Mouse (Mus musculus): Measurements from ENCODE around the gene Limk1. TPM values are rescaled to one million over a fixed set of nuclear protein-coding genes. Genes with fewer than 3 reads are reported as not detected.

Limk1 gene
- polyA plus RNA-seq, 1 experiment from 2014 or later, result 5.9 TPM

- no peak overlapping the region for H3K4me3 ChIP-seq (replicated peaks)
- no peak for ATAC-seq (ENCODE audit: insufficient read depth, low FRiP score, low read depth)
- H3K27me3 ChIP-seq (replicated peaks), result no peaks in the 10 kb centered on the region
- H3K9me3 ChIP-seq, result no peaks in the 10 kb centered on the region
- H3K4me1 ChIP-seq, result no peaks in the 10 kb centered on the region
- WGBS, result 70% methylated on average over 2 of the region's 2 CpGs
- no peak overlapping the region for H3K4me2 ChIP-seq
- no peak overlapping the region for H3K27ac ChIP-seq
- H3K36me3 ChIP-seq, result no peaks in the 10 kb centered on the region
- H3K9ac ChIP-seq, result no peak overlapping the region
Observed at GRCm38 (mm10) chr5:134695539-134695938, 7.1 kb upstream of the Limk1 start.

GRCm38 (mm10) chr5:134695082-134695481 lies 6.7 kb upstream of the Limk1 start:
- Histone ChIP-seq H3K4me3 (replicated peaks) (no peak overlapping the region), H3K27ac (no peak overlapping the region), H3K9me3 (no peaks in the 10 kb centered on the region), H3K4me1 (no peaks in the 10 kb centered on the region), H3K4me2 (no peak overlapping the region), H3K36me3 (no peaks in the 10 kb centered on the region), H3K9ac (no peak overlapping the region), H3K27me3 (replicated peaks) (no peaks in the 10 kb centered on the region)
- no peak for ATAC-seq (ENCODE audit: insufficient read depth, low FRiP score, low read depth)
- 19% methylated on average over 2 of the region's 2 CpGs for WGBS

GRCm38 (mm10) chr5:134692704-134693103 lies 4.3 kb upstream of the Limk1 start:
- WGBS, result 82% methylated on average over 1 of the region's 1 CpGs
- Histone ChIP-seq H3K27ac (no peak overlapping the region), H3K9ac (no peak overlapping the region), H3K4me1 (peaks cover 2% of the 10 kb centered on the region; the same call in 1 of the 2 replicates), H3K4me2 (no peak overlapping the region), H3K27me3 (replicated peaks) (no peaks in the 10 kb centered on the region), H3K36me3 (no peaks in the 10 kb centered on the region), H3K9me3 (no peaks in the 10 kb centered on the region), H3K4me3 (replicated peaks) (no peak overlapping the region)
- no peak for ATAC-seq (ENCODE audit: insufficient read depth, low FRiP score, low read depth)

GRCm38 (mm10) chr5:134688718-134689284 lies 403 bp upstream of the Limk1 start:
- 0% methylated on average over 38 of the region's 38 CpGs for WGBS
- H3K4me2 ChIP-seq, result peak overlapping the region; percentile 97
- peak overlapping the region; percentile 91 for H3K4me3 ChIP-seq (replicated peaks)
- no peaks in the 10 kb centered on the region for H3K27me3 ChIP-seq (replicated peaks)
- ATAC-seq (ENCODE audit: insufficient read depth, low FRiP score, low read depth), result peak; percentile 95
- H3K9ac ChIP-seq, result no peak overlapping the region
- H3K9me3 ChIP-seq, result no peaks in the 10 kb centered on the region
- peak overlapping the region; percentile 75 for H3K27ac ChIP-seq
- no peaks in the 10 kb centered on the region for H3K36me3 ChIP-seq
- H3K4me1 ChIP-seq, result peaks cover 2% of the 10 kb centered on the region; the same call in 1 of the 2 replicates

GRCm38 (mm10) chr5:134687187-134687586 lies 1.2 kb downstream of the Limk1 start:
- Histone ChIP-seq H3K4me1 (peaks cover 2% of the 10 kb centered on the region; the same call in 1 of the 2 replicates), H3K4me2 (peak overlapping the region; percentile 97; the same call in 1 of the 2 replicates), H3K27ac (no peak overlapping the region), H3K9ac (no peak overlapping the region), H3K36me3 (no peaks in the 10 kb centered on the region), H3K27me3 (replicated peaks) (no peaks in the 10 kb centered on the region), H3K4me3 (replicated peaks) (peak overlapping the region; percentile 91; the same call in 1 of the 2 replicates), H3K9me3 (no peaks in the 10 kb centered on the region)
- no peak for ATAC-seq (ENCODE audit: insufficient read depth, low FRiP score, low read depth)
- 85% methylated on average over 1 of the region's 1 CpGs for WGBS

GRCm38 (mm10) chr5:134686541-134686940 lies 1.9 kb downstream of the Limk1 start:
- Histone ChIP-seq H3K4me2 (no peak overlapping the region), H3K36me3 (no peaks in the 10 kb centered on the region), H3K9me3 (no peaks in the 10 kb centered on the region), H3K4me1 (peaks cover 2% of the 10 kb centered on the region; the same call in 1 of the 2 replicates), H3K27ac (no peak overlapping the region), H3K9ac (no peak overlapping the region), H3K4me3 (replicated peaks) (no peak overlapping the region), H3K27me3 (replicated peaks) (no peaks in the 10 kb centered on the region)
- no peak for ATAC-seq (ENCODE audit: insufficient read depth, low FRiP score, low read depth)
- WGBS, result 91% methylated on average over 6 of the region's 6 CpGs

- Histone ChIP-seq H3K9ac (no peak overlapping the region), H3K4me1 (peaks cover 14% of the 10 kb centered on the region), H3K9me3 (no peaks in the 10 kb centered on the region), H3K4me2 (no peak overlapping the region), H3K27ac (no peak overlapping the region), H3K4me3 (replicated peaks) (no peak overlapping the region), H3K27me3 (replicated peaks) (no peaks in the 10 kb centered on the region), H3K36me3 (no peaks in the 10 kb centered on the region)
- ATAC-seq (ENCODE audit: insufficient read depth, low FRiP score, low read depth), result no peak
- 79% methylated on average over 2 of the region's 2 CpGs for WGBS
Observed at GRCm38 (mm10) chr5:134684398-134684797, 4.0 kb downstream of the Limk1 start.

- Histone ChIP-seq H3K4me1 (peaks cover 19% of the 10 kb centered on the region), H3K4me2 (no peak overlapping the region), H3K36me3 (no peaks in the 10 kb centered on the region), H3K9ac (no peak overlapping the region), H3K4me3 (replicated peaks) (no peak overlapping the region), H3K27ac (no peak overlapping the region), H3K27me3 (replicated peaks) (no peaks in the 10 kb centered on the region), H3K9me3 (no peaks in the 10 kb centered on the region)
- WGBS, result 59% methylated on average over 2 of the region's 2 CpGs
- no peak for ATAC-seq (ENCODE audit: insufficient read depth, low FRiP score, low read depth)
Observed at GRCm38 (mm10) chr5:134683813-134684212, 4.6 kb downstream of the Limk1 start.

GRCm38 (mm10) chr5:134680238-134680637 lies 8.2 kb downstream of the Limk1 start:
- H3K9me3 ChIP-seq, result no peaks in the 10 kb centered on the region
- no peak overlapping the region for H3K9ac ChIP-seq
- H3K4me1 ChIP-seq, result peaks cover 40% of the 10 kb centered on the region
- no peak overlapping the region for H3K4me3 ChIP-seq (replicated peaks)
- H3K36me3 ChIP-seq, result no peaks in the 10 kb centered on the region
- H3K27me3 ChIP-seq (replicated peaks), result no peaks in the 10 kb centered on the region
- WGBS, result 49% methylated on average over 12 of the region's 12 CpGs
- 0 out of 2 replicates have a peak, but pooled peaks have one; percentile 15 for ATAC-seq (ENCODE audit: insufficient read depth, low FRiP score, low read depth)
- H3K27ac ChIP-seq, result peak overlapping the region; percentile 46
- 0 out of 2 replicates have a peak overlapping the region, but pooled peaks have one; percentile 6 for H3K4me2 ChIP-seq

GRCm38 (mm10) chr5:134678827-134679546 lies 9.4 kb downstream of the Limk1 start:
- peak overlapping the region; percentile 26; the same call in 1 of the 2 replicates for H3K27ac ChIP-seq
- peaks cover 40% of the 10 kb centered on the region for H3K4me1 ChIP-seq
- WGBS, result 61% methylated on average over 8 of the region's 8 CpGs
- H3K4me2 ChIP-seq, result no peak overlapping the region
- no peak overlapping the region for H3K9ac ChIP-seq
- no peak overlapping the region for H3K4me3 ChIP-seq (replicated peaks)
- no peaks in the 10 kb centered on the region for H3K36me3 ChIP-seq
- 0 out of 2 replicates have a peak, but pooled peaks have one; percentile 28 for ATAC-seq (ENCODE audit: insufficient read depth, low FRiP score, low read depth)
- no peaks in the 10 kb centered on the region for H3K9me3 ChIP-seq
- no peaks in the 10 kb centered on the region for H3K27me3 ChIP-seq (replicated peaks)

GRCm38 (mm10) chr5:134678031-134678430 lies 10.4 kb downstream of the Limk1 start:
- Histone ChIP-seq H3K27me3 (replicated peaks) (no peaks in the 10 kb centered on the region), H3K4me1 (peaks cover 40% of the 10 kb centered on the region), H3K27ac (no peak overlapping the region), H3K9me3 (no peaks in the 10 kb centered on the region), H3K9ac (no peak overlapping the region), H3K36me3 (no peaks in the 10 kb centered on the region), H3K4me2 (no peak overlapping the region), H3K4me3 (replicated peaks) (no peak overlapping the region)
- WGBS, result 74% methylated on average over 3 of the region's 3 CpGs
- no peak for ATAC-seq (ENCODE audit: insufficient read depth, low FRiP score, low read depth)

- ATAC-seq (ENCODE audit: insufficient read depth, low FRiP score, low read depth), result no peak
- WGBS, result 86% methylated on average over 5 of the region's 5 CpGs
- 0 out of 2 replicates have a peak overlapping the region, but pooled peaks have one; percentile 53 for H3K4me2 ChIP-seq
- H3K9ac ChIP-seq, result no peak overlapping the region
- H3K9me3 ChIP-seq, result no peaks in the 10 kb centered on the region
- peaks cover 40% of the 10 kb centered on the region for H3K4me1 ChIP-seq
- peak overlapping the region; percentile 74; the same call in 1 of the 2 replicates for H3K27ac ChIP-seq
- no peaks in the 10 kb centered on the region for H3K36me3 ChIP-seq
- no peak overlapping the region for H3K4me3 ChIP-seq (replicated peaks)
- H3K27me3 ChIP-seq (replicated peaks), result no peaks in the 10 kb centered on the region
Observed at GRCm38 (mm10) chr5:134677491-134677890, 10.9 kb downstream of the Limk1 start.

Measured in stomach, embryonic 15.5 days (tissue).